Mouse (Mus musculus): ENCODE measurements around the gene D430042O09Rik. TPM values are rescaled to one million over a fixed set of nuclear protein-coding genes. Genes with fewer than 3 reads are reported as not detected.

D430042O09Rik gene
- total and polyA plus RNA-seq, 3 experiments = 1.8 to 4.8 (median 3.4) TPM

GRCm38 (mm10) chr7:125920801-125921200 is 213.1 kb downstream of the D430042O09Rik start:
- H3K36me3 ChIP-seq (replicated peaks in 1 of 2; ENCODE audit: control insufficient read depth in 1 of 2, insufficient read depth in 1 of 2, low read length in 1 of 2) = no peaks in the 10 kb centered on the region
- dilution Hi-C loops (cut with MboI; ENCODE audit: extremely low pct_ligation_motif_present, extremely low pct_unique_long_range_greater_than_20kb, low sequenced_read_pairs) = no loop called here
- in situ Hi-C loops (cut with MboI; ENCODE audit: low pct_ligation_motif_present, low pct_unique_long_range_greater_than_20kb, low sequenced_read_pairs) = no loop called here
- H3K27me3 ChIP-seq (replicated peaks) = peaks cover 5% of the 10 kb centered on the region
- no peak overlapping the region for H3K4me3 ChIP-seq (replicated peaks in 1 of 3; ENCODE audit: low read depth in 2 of 3, low read length in 2 of 3, poor library complexity in 1 of 3)
- H3K79me2 ChIP-seq (replicated peaks; ENCODE audit: control insufficient read depth, extremely low read depth, insufficient read depth, poor library complexity, severe bottlenecking) = no peaks in the 10 kb centered on the region
- TF ChIP-seq CTCF (conservative IDR thresholded peaks at IDR 0.05 in 1 of 2, IDR thresholded peaks at IDR 0.05 in 1 of 2; ENCODE audit: low read depth in 2 of 2, low read length in 2 of 2) = no peak
- TF ChIP-seq TBP (conservative IDR thresholded peaks at IDR 0.05; ENCODE audit: low read depth, low read length) = no peak
- H3K4me1 ChIP-seq (ENCODE audit: control insufficient read depth in 1 of 2, insufficient read depth in 2 of 2) = peaks cover 1 to 5% of the 10 kb centered on the region in 2 experiments; a peak in 2 of 4 replicates
- DNase-seq (ENCODE audit: extremely low read depth) = no peak
- H3K9me3 ChIP-seq (replicated peaks; ENCODE audit: low read length) = peaks cover 3% of the 10 kb centered on the region
- no peak overlapping the region for H3K4me2 ChIP-seq (ENCODE audit: insufficient read depth, low read depth, poor library complexity, severe bottlenecking)
- no peak overlapping the region for H3K27ac ChIP-seq (ENCODE audit: insufficient read depth, low read depth)
- H3K9ac ChIP-seq (ENCODE audit: insufficient read depth, low read depth) = no peak overlapping the region

GRCm38 (mm10) chr7:125924044-125924443 is 216.4 kb downstream of the D430042O09Rik start:
- H3K36me3 ChIP-seq (replicated peaks in 1 of 2; ENCODE audit: control insufficient read depth in 1 of 2, insufficient read depth in 1 of 2, low read length in 1 of 2) = no peaks in the 10 kb centered on the region
- dilution Hi-C loops (cut with MboI; ENCODE audit: extremely low pct_ligation_motif_present, extremely low pct_unique_long_range_greater_than_20kb, low sequenced_read_pairs) = no loop called here
- TF ChIP-seq USF2 (conservative IDR thresholded peaks at IDR 0.05; ENCODE audit: low read depth, low read length) (no peak), ZKSCAN1 (IDR thresholded peaks at IDR 0.05; ENCODE audit: borderline replicate concordance, low read depth, low read length) (no peak), CHD2 (IDR thresholded peaks at IDR 0.05; ENCODE audit: low read length) (no peak), JUN (IDR thresholded peaks at IDR 0.05; ENCODE audit: insufficient read depth, low read depth, low read length) (no peak), SIN3A (IDR thresholded peaks at IDR 0.05; ENCODE audit: low read length) (no peak), RCOR1 (conservative IDR thresholded peaks at IDR 0.05; ENCODE audit: low read depth, low read length) (no peak), MYC (IDR thresholded peaks at IDR 0.05; ENCODE audit: low read depth, low read length) (no peak), ZC3H11A (IDR thresholded peaks at IDR 0.05; ENCODE audit: low read depth, low read length) (no peak), GABPA (IDR thresholded peaks at IDR 0.05; ENCODE audit: insufficient replicate concordance, low read depth, low read length) (no peak), ELF1 (IDR thresholded peaks at IDR 0.05; ENCODE audit: low read depth, low read length) (no peak), BHLHE40 (IDR thresholded peaks at IDR 0.05; ENCODE audit: low read depth, low read length) (no peak), PAX5 (IDR thresholded peaks at IDR 0.05; ENCODE audit: low read length) (no peak)
- no peak overlapping the region for H3K27ac ChIP-seq (ENCODE audit: insufficient read depth, low read depth)
- H3K4me3 ChIP-seq (replicated peaks in 1 of 3; ENCODE audit: low read depth in 2 of 3, low read length in 2 of 3, poor library complexity in 1 of 3) = no peak overlapping the region
- H3K27me3 ChIP-seq (replicated peaks) = peaks cover 5% of the 10 kb centered on the region
- peaks cover 12% of the 10 kb centered on the region in 2 experiments; a peak in 3 of 4 replicates for H3K4me1 ChIP-seq (ENCODE audit: control insufficient read depth in 1 of 2, insufficient read depth in 2 of 2)
- in situ Hi-C loops (cut with MboI; ENCODE audit: low pct_ligation_motif_present, low pct_unique_long_range_greater_than_20kb, low sequenced_read_pairs) = no loop called here
- no peaks in the 10 kb centered on the region for H3K9me3 ChIP-seq (replicated peaks; ENCODE audit: low read length)
- no peak overlapping the region for H3K4me2 ChIP-seq (ENCODE audit: insufficient read depth, low read depth, poor library complexity, severe bottlenecking)
- H3K9ac ChIP-seq (ENCODE audit: insufficient read depth, low read depth) = no peak overlapping the region
- H3K79me2 ChIP-seq (replicated peaks; ENCODE audit: control insufficient read depth, extremely low read depth, insufficient read depth, poor library complexity, severe bottlenecking) = no peaks in the 10 kb centered on the region
- no peak for DNase-seq (ENCODE audit: extremely low read depth)

Other genes starting within 250 kb of the D430042O09Rik start
- 56.1 and 74.8 TPM in 2 replicates for gene Nsmce1, start 216.3 kb upstream of the D430042O09Rik start, total RNA-seq (2012; rRNA removed)
- gene Nsmce1, start 216.3 kb upstream of the D430042O09Rik start, total RNA-seq (2014; rRNA removed) = 61.9 and 70.5 TPM in 2 replicates
- gene Nsmce1, start 216.3 kb upstream of the D430042O09Rik start, polyA plus RNA-seq (2012; ENCODE audit: insufficient read length, low read depth) = 52.0 and 52.5 TPM in 2 replicates
- gene Il4ra, start 155.8 kb upstream of the D430042O09Rik start, total RNA-seq (2012; rRNA removed) = 15.8 and 18.2 TPM in 2 replicates
- gene Il4ra, start 155.8 kb upstream of the D430042O09Rik start, total RNA-seq (2014; rRNA removed) = 20.7 and 26.4 TPM in 2 replicates
- gene Il4ra, start 155.8 kb upstream of the D430042O09Rik start, polyA plus RNA-seq (2012; ENCODE audit: insufficient read length, low read depth) = 25.4 and 27.4 TPM in 2 replicates
- gene Il21r, start 104.5 kb upstream of the D430042O09Rik start, total RNA-seq (2012; rRNA removed) = 129 and 142 TPM in 2 replicates
- 95.5 and 103 TPM in 2 replicates for gene Il21r, start 104.5 kb upstream of the D430042O09Rik start, total RNA-seq (2014; rRNA removed)
- gene Il21r, start 104.5 kb upstream of the D430042O09Rik start, polyA plus RNA-seq (2012; ENCODE audit: insufficient read length, low read depth) = 191 and 252 TPM in 2 replicates
- gene Gtf3c1, start 108 bp upstream of the D430042O09Rik start, total RNA-seq (2012; rRNA removed) = 44.6 and 48.4 TPM in 2 replicates
- 18.4 and 20.2 TPM in 2 replicates for gene Gtf3c1, start 108 bp upstream of the D430042O09Rik start, total RNA-seq (2014; rRNA removed)
- gene Gtf3c1, start 108 bp upstream of the D430042O09Rik start, polyA plus RNA-seq (2012; ENCODE audit: insufficient read length, low read depth) = 37.9 and 46.8 TPM in 2 replicates